Mouse (Mus musculus) neural tube, embryonic 14.5 days (tissue): ENCODE measurements at regions not wholly inside any gene's neighbourhood (a gene's known extent, or its start where the extent isn't known, plus 50 kb on each side); places are given as distances from the start of the nearest gene placed in this dataset.
"Not testable (repeated sequence)": the region's sequence is repeated elsewhere in the genome, so short reads cannot be mapped to it uniquely, and the experiment has no call there.

ENCODE experiments used
- ATAC-seq: fragments of 200-750 bp; cut with Nextera tagmentation; 2 replicates; pipeline ENCODE4 v1.8.0; 2017; ENCODE audit warnings: low read depth, mild to moderate bottlenecking, moderate TSS enrichment, moderate library complexity
- H3K27ac ChIP-seq: fragments of 300-500 bp; sonication (generic); 2 replicates; pipeline ENCODE4 v1.5.1; 2014; ENCODE audit warnings: low read depth, mild to moderate bottlenecking, control low read depth, low read length, moderate library complexity, mixed read lengths
- H3K27me3 ChIP-seq: fragments of 300-500 bp; sonication (generic); 2 replicates; pipeline ENCODE4 v1.6.1; 2014; ENCODE audit warnings: low read length; ENCODE audit not compliant: control insufficient read depth, insufficient read depth
- H3K36me3 ChIP-seq: fragments of 300-500 bp; sonication (generic); 2 replicates; pipeline ENCODE4 v1.6.1; 2014; ENCODE audit warnings: low read length, mixed read lengths; ENCODE audit not compliant: control insufficient read depth, insufficient read depth
- H3K4me1 ChIP-seq: fragments of 300-500 bp; sonication (generic); 2 replicates; pipeline ENCODE4 v1.6.1; 2014; ENCODE audit warnings: low read length; ENCODE audit not compliant: control insufficient read depth, insufficient read depth
- H3K4me2 ChIP-seq: fragments of 300-500 bp; sonication (generic); 2 replicates; pipeline ENCODE4 v1.6.1; 2014; ENCODE audit warnings: mild to moderate bottlenecking, low read depth, low read length, control low read depth
- H3K4me3 ChIP-seq: fragments of 300-500 bp; sonication (generic); 2 replicates; pipeline ENCODE4 v1.5.1; 2014; ENCODE audit warnings: low read depth, low read length, control low read depth, mixed read lengths
- H3K9ac ChIP-seq: fragments of 300-500 bp; sonication (generic); replicated peaks from 2 replicates; pipeline ENCODE4 v1.6.1; 2014; ENCODE audit warnings: low read depth, mild to moderate bottlenecking, control low read depth, low read length, mixed read lengths
- H3K9me3 ChIP-seq: fragments of 300-500 bp; sonication (generic); 2 replicates; pipeline ENCODE4 v1.6.1; 2016; ENCODE audit warnings: low read length; ENCODE audit not compliant: control insufficient read depth
- WGBS: fragments of 180-500 bp; shearing (Covaris S2); extraction: QIAGEN DNeasy Blood & Tissue Kit; methylation state at CpG from one replicate; pipeline ENCODE4 v1.1.7; 2014; 5-methylcytosine and 5-hydroxymethylcytosine counted together

DNA sequence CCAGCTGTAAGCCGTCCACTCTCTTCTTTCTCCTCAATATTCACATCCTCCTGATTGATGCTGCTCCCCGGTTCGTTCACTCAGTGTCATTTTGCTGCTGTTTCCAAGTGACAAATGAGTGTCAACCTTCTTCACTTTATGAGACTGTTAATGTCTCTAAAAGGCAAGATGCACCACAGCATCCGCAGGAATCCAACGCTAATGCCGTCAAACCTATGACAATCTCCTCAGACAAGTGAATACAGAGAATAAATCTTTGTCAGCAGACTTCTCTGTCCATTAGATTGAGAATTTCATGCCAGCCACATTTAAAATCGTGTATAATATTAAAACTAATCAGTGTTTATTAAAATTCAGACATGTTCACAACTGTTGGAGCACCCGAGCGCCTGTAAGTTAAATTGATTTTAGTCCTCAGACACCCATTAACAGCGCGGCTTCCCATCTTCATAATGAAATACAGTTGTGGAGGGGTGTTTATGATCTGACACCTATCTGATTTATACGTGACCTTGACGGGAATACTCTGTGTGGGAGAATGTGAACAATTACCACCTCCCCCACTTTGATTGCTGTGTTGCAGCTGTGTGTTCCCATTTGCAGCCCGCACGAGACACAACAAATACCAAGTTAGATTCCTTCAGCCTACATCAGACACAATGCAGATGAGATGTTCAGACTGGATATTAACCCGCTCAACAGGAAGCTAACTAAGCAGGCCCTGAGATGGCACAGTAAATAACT, 143.7 kb upstream of the Fer start:
- Histone ChIP-seq H3K9me3 (no peaks in the 10 kb centered on the region), H3K27me3 (no peaks in the 10 kb centered on the region), H3K4me2 (no peak overlapping the region), H3K9ac (no peak overlapping the region), H3K4me3 (no peak overlapping the region), H3K27ac (peak overlapping the region; percentile 82), H3K4me1 (peaks cover 7% of the 10 kb centered on the region; the same call in 1 of the 2 replicates), H3K36me3 (no peaks in the 10 kb centered on the region)
- 33% methylated on average over 16 of the region's 16 CpGs for WGBS
- ATAC-seq = peak; percentile 93

- Histone ChIP-seq H3K27me3 (no peaks in the 10 kb centered on the region), H3K9ac (no peak overlapping the region), H3K9me3 (no peaks in the 10 kb centered on the region), H3K27ac (peak overlapping the region; percentile 29; the same call in 1 of the 2 replicates), H3K4me3 (no peak overlapping the region), H3K4me2 (no peak overlapping the region), H3K36me3 (no peaks in the 10 kb centered on the region), H3K4me1 (peaks cover 7% of the 10 kb centered on the region; the same call in 1 of the 2 replicates)
- WGBS = 74% methylated on average over 4 of the region's 4 CpGs
- ATAC-seq = no peak
Observed at GRCm38 (mm10) chr17:63719771-63720170, 143.1 kb upstream of the Fer start.

GRCm38 (mm10) chr17:63720883-63721282, 142.0 kb upstream of the Fer start:
- Histone ChIP-seq H3K9me3 (no peaks in the 10 kb centered on the region), H3K4me1 (peaks cover 7% of the 10 kb centered on the region; the same call in 1 of the 2 replicates), H3K27me3 (no peaks in the 10 kb centered on the region), H3K4me3 (no peak overlapping the region), H3K9ac (no peak overlapping the region), H3K36me3 (no peaks in the 10 kb centered on the region), H3K27ac (no peak overlapping the region), H3K4me2 (no peak overlapping the region)
- no peak for ATAC-seq
- 41% methylated on average over 4 of the region's 4 CpGs for WGBS

GRCm38 (mm10) chr17:63722434-63723004, 140.3 kb upstream of the Fer start:
- H3K4me1 ChIP-seq = peaks cover 7% of the 10 kb centered on the region; the same call in 1 of the 2 replicates
- no peak overlapping the region for H3K4me3 ChIP-seq
- ATAC-seq = no peak
- no peak overlapping the region for H3K9ac ChIP-seq
- WGBS = 82% methylated on average over 12 of the region's 12 CpGs
- no peak overlapping the region for H3K4me2 ChIP-seq
- H3K27me3 ChIP-seq = no peaks in the 10 kb centered on the region
- H3K9me3 ChIP-seq = no peaks in the 10 kb centered on the region
- no peak overlapping the region for H3K27ac ChIP-seq
- H3K36me3 ChIP-seq = no peaks in the 10 kb centered on the region

DNA sequence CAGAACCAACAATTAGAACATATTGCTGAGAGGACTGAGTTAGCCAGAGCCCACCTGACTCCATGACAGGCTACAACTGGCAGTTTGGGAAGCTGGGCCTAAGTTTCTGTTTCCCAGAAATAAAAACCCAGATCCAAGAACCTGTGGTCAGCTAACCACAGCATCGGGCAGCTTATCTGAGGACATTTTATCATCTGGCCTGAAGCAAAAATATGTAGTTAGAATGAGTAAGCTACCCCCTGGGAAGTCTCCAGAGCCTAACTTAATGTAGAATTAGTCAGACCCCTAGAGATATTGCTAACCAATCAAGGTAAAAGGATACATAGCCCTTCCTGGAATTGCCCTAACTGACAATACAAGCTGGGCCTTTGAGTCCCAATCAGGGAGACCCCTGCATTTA, 124.7 kb upstream of the Fer start:
- Histone ChIP-seq H3K27me3 (no peaks in the 10 kb centered on the region), H3K36me3 (no peaks in the 10 kb centered on the region), H3K4me2 (no peak overlapping the region), H3K9ac (no peak overlapping the region), H3K4me3 (no peak overlapping the region), H3K4me1 (no peaks in the 10 kb centered on the region), H3K27ac (no peak overlapping the region), H3K9me3 (no peaks in the 10 kb centered on the region)
- WGBS = 100% methylated on average over 1 of the region's 1 CpGs
- ATAC-seq = no peak

DNA sequence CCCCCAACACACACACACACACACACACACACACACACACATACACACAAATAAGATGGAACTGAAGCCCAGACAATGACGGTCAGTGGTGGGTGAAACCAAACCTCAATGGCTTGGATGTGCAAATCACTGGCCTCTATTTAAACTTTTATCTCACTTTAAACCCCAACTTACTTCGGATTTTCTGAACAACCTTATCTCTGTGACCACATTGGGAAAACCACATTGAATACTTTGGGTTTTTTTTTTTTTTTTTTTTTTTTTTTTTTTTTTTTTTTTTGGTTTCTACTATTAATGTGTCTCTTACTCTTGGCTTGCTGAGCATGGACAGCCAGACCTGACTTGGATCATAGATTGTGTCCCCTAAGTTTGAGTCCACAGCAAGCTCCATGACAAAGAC, 123.2 kb upstream of the Fer start:
- Histone ChIP-seq H3K36me3 (no peaks in the 10 kb centered on the region), H3K4me2 (no peak overlapping the region), H3K9me3 (no peaks in the 10 kb centered on the region), H3K27me3 (no peaks in the 10 kb centered on the region), H3K9ac (no peak overlapping the region), H3K27ac (no peak overlapping the region), H3K4me1 (no peaks in the 10 kb centered on the region), H3K4me3 (no peak overlapping the region)
- WGBS = 83% methylated on average over 2 of the region's 2 CpGs
- ATAC-seq = no peak

DNA sequence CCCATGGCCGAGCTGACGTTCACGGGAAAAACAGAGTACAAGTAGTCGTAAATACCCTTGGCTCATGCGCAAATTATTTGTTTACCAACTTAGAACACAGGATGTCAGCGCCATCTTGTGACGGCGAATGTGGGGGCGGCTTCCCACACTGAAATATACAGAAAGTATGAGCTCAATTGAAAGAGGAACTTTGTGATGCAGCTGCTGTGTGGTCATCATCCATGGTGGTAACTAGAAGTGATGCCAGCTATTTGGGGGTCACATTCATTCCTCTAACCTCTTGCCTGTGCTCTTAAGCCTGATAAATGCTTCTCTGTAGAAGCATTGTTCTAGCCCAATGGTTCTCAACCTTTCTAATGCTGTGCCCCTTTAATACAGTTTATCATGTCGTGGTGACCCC, 113.6 kb upstream of the Fer start:
- not testable (repeated sequence) for ATAC-seq

DNA sequence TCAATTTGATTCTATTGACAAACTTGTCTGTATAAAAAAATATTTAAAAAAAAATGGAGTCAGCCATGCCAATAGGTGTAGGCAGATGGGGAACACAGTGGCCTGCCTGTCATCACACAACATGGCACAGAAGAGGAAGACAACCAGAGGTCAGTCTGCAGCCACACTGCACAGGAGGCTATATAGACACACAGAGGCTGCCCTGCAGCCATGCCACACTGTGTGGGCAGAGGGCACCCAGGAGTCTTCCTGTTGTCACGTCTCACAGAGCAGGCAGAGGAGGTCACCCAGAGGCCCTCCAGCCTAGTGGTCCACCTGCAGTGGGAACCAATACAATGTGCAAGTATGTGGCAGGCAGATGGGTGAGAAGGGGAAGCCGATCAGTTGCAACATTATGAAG, 108.5 kb upstream of the Fer start:
- Histone ChIP-seq H3K27me3 (no peaks in the 10 kb centered on the region), H3K4me2 (no peak overlapping the region), H3K36me3 (no peaks in the 10 kb centered on the region), H3K4me1 (no peaks in the 10 kb centered on the region), H3K9ac (no peak overlapping the region), H3K9me3 (no peaks in the 10 kb centered on the region), H3K4me3 (no peak overlapping the region), H3K27ac (no peak overlapping the region)
- no peak for ATAC-seq
- WGBS = 80% methylated on average over 2 of the region's 2 CpGs

More for the DNA sequence above, 113.6 kb upstream of the Fer start:
- not testable (repeated sequence) for H3K4me3 ChIP-seq, H3K27ac ChIP-seq, H3K36me3 ChIP-seq, H3K9me3 ChIP-seq, H3K4me1 ChIP-seq, H3K27me3 ChIP-seq, H3K9ac ChIP-seq, H3K4me2 ChIP-seq
- WGBS = 95% methylated on average over 5 of the region's 10 CpGs

GRCm38 (mm10) chr17:63757896-63758695, 104.8 kb upstream of the Fer start:
- Histone ChIP-seq H3K9ac (no peak overlapping the region), H3K4me1 (no peaks in the 10 kb centered on the region), H3K27me3 (no peaks in the 10 kb centered on the region), H3K27ac (no peak overlapping the region; the same call in 1 of the 2 replicates), H3K4me3 (no peak overlapping the region), H3K36me3 (no peaks in the 10 kb centered on the region), H3K4me2 (no peak overlapping the region), H3K9me3 (no peaks in the 10 kb centered on the region)
- WGBS = 84% methylated on average over 13 of the region's 13 CpGs
- no peak; the same call in 1 of the 2 replicates for ATAC-seq
